Comparison of ENCODE assay signal across 19 mouse cellular contexts in the genomic region with DNA sequence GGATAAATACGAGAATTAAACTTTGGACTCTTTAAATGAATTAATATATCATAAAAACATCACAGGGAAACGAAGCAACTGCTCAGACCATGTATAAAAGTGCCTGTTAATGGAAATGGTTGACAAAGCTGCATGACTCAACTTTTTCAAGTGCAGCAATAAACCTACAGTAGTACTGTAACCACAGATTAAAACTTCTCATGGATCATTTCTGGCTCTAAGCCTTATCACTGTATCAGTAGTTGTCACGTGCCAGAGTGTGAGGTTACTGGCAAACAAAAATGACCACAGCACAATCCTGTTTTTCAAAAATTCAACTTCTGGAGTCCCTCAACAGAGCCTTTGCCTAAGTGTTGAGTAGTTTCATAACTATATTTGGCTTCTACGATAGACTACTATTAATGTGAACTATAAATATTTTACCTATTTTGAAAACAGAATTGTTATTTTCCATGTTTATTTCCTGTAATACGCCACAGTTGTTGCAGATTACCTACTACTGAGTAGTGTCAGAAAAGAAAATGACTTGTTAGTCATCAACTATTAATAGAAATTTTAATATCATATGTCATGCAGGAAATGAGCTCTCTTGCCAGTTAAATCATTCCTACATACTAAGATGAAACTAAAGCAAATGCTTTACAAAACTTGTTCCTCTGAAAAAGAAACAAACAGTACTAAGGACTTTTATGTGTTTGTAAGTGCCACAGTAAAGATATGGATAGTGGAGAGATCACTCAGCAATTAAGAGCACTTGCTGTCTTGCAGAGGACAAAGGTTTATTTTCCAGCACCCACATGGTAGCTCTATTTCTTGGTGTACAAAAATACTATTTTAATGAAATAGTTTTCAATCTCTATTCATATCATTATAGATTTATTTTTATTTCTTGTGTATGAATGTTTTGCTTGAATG.
DNase-seq lines count a peak whose midpoint lies in the region; ATAC-seq and TF ChIP-seq lines count a peak whose summit lies in the region.
"Had no signal": no experiment of that assay in that cellular context is flagged by ENCODE, and none has a peak within 500 bp of the region (broad histone marks: within the 10 kb centered on the region; RNA-seq: fewer than 3 reads in every experiment).

No protein-coding gene starts in this region.

- no peak for TF ChIP-seq POLR2A in thymus, adult 2 months (IDR thresholded peaks at IDR 0.05; ENCODE audit: control insufficient read depth, extremely low read depth, insufficient read depth, low read length, poor library complexity)

- no peaks in the 10 kb centered on the region for H3K9me3 ChIP-seq in heart, embryonic 15.5 days (replicated peaks)
- H3K9me3 ChIP-seq in heart, embryonic 12.5 days (replicated peaks), result no peaks in the 10 kb centered on the region
- no peaks in the 10 kb centered on the region for H3K9me3 ChIP-seq in liver, postnatal 0 days (ENCODE audit: low read length)
- H3K9me3 ChIP-seq: embryonic facial prominence, embryonic 12.5 days; forebrain, embryonic 15.5 days; kidney, embryonic 15.5 days; limb, embryonic 10.5 days; midbrain, embryonic 12.5 days had no signal

- H3K27me3 ChIP-seq in heart, embryonic 15.5 days, result no peaks in the 10 kb centered on the region
- no peaks in the 10 kb centered on the region for H3K27me3 ChIP-seq in heart, embryonic 12.5 days (replicated peaks)
- no peaks in the 10 kb centered on the region for H3K27me3 ChIP-seq in liver, postnatal 0 days (ENCODE audit: insufficient read depth, low read length)
- H3K27me3 ChIP-seq in thymus, adult 2 months (ENCODE audit: control insufficient read depth, insufficient read depth, low read length), result no peaks in the 10 kb centered on the region
- H3K27me3 ChIP-seq: embryonic facial prominence, embryonic 12.5 days; forebrain, embryonic 15.5 days; kidney, embryonic 15.5 days; midbrain, embryonic 12.5 days; Patski had no signal

- no peak for ATAC-seq in heart, embryonic 15.5 days (replicated peaks; ENCODE audit: insufficient number of reproducible peaks, insufficient read depth, low FRiP score, low read depth)
- ATAC-seq in heart, embryonic 12.5 days (ENCODE audit: insufficient number of reproducible peaks, low FRiP score), result no peak
- peak; percentile 13; the same call in 1 of the 2 replicates for ATAC-seq in liver, postnatal 0 days
- ATAC-seq in monocyte, adult 5-6 weeks (replicated peaks; ENCODE audit: insufficient number of reproducible peaks, low FRiP score, low TSS enrichment, poor library complexity, severe bottlenecking), result no peak
- ATAC-seq: forebrain, embryonic 15.5 days; Patski had no signal

- peaks cover 12% of the 10 kb centered on the region; the same call in 1 of the 2 replicates for H3K4me1 ChIP-seq in heart, embryonic 15.5 days (replicated peaks)
- H3K4me1 ChIP-seq in heart, embryonic 12.5 days (replicated peaks), result no peaks in the 10 kb centered on the region; the same call in 1 of the 2 replicates
- H3K4me1 ChIP-seq in liver, postnatal 0 days (ENCODE audit: insufficient read depth), result no peaks in the 10 kb centered on the region
- H3K4me1 ChIP-seq in thymus, adult 2 months (replicated peaks; ENCODE audit: control insufficient read depth, insufficient read depth, low read length), result no peaks in the 10 kb centered on the region
- H3K4me1 ChIP-seq: embryonic facial prominence, embryonic 12.5 days; forebrain, embryonic 15.5 days; kidney, embryonic 15.5 days; limb, embryonic 10.5 days; midbrain, embryonic 12.5 days had no signal

- peak overlapping the region; percentile 65 for H3K27ac ChIP-seq in heart, embryonic 15.5 days
- no peak overlapping the region for H3K27ac ChIP-seq in heart, embryonic 12.5 days (ENCODE audit: poor library complexity, severe bottlenecking)
- no peak overlapping the region for H3K27ac ChIP-seq in liver, postnatal 0 days (ENCODE audit: low read depth)
- H3K27ac ChIP-seq in thymus, adult 2 months (ENCODE audit: control insufficient read depth, insufficient read depth, low read length), result no peak overlapping the region
- H3K27ac ChIP-seq: embryonic facial prominence, embryonic 12.5 days; forebrain, embryonic 15.5 days; hindbrain, embryonic 14.5 days; kidney, embryonic 15.5 days; limb, embryonic 10.5 days; midbrain, embryonic 12.5 days had no signal

- peaks cover 51% of the 10 kb centered on the region for H3K36me3 ChIP-seq in heart, embryonic 15.5 days
- H3K36me3 ChIP-seq in heart, embryonic 12.5 days, result peaks cover 48% of the 10 kb centered on the region
- H3K36me3 ChIP-seq in liver, postnatal 0 days (replicated peaks; ENCODE audit: insufficient read depth, low read length), result peaks cover 56% of the 10 kb centered on the region
- H3K36me3 ChIP-seq in thymus, adult 2 months (ENCODE audit: control insufficient read depth, insufficient read depth, low read length), result peaks cover 67% of the 10 kb centered on the region

- DNase-seq in 416B (ENCODE audit: low read depth), result peak; percentile 96
- DNase-seq in c-Kit-positive CD71-positive TER-119-positive erythroid progenitor cells, embryonic 14.5 days (ENCODE audit: low spot score), result peak; percentile 3
- DNase-seq in liver, postnatal 0 days, result no peak
- no peak for DNase-seq in thymus, adult 2 months
- DNase-seq: adrenal gland, adult 2 months; cerebellum, postnatal 10 days; gastrocnemius, postnatal 25 days; lung, embryonic 14.5 days; retina, postnatal 1 day had no signal

- H3K9ac ChIP-seq in heart, embryonic 15.5 days, result no peak overlapping the region
- H3K9ac ChIP-seq in heart, embryonic 12.5 days, result no peak overlapping the region
- no peak overlapping the region for H3K9ac ChIP-seq in liver, postnatal 0 days (replicated peaks)
- H3K9ac ChIP-seq: embryonic facial prominence, embryonic 12.5 days; forebrain, embryonic 15.5 days; hindbrain, embryonic 14.5 days; kidney, embryonic 15.5 days; lung, embryonic 14.5 days; midbrain, embryonic 12.5 days had no signal

- no peak overlapping the region for H3K4me3 ChIP-seq in heart, embryonic 15.5 days
- H3K4me3 ChIP-seq in heart, embryonic 12.5 days, result no peak overlapping the region
- H3K4me3 ChIP-seq in liver, postnatal 0 days (ENCODE audit: low read depth, low read length), result no peak overlapping the region
- H3K4me3 ChIP-seq in thymus, adult 2 months (ENCODE audit: control insufficient read depth, insufficient read depth, low read length), result no peak overlapping the region
- H3K4me3 ChIP-seq: embryonic facial prominence, embryonic 12.5 days; forebrain, embryonic 15.5 days; kidney, embryonic 15.5 days; limb, embryonic 10.5 days; midbrain, embryonic 12.5 days had no signal

- 64% methylated on average over 5 of the region's 5 CpGs for whole genome bisulfite sequencing in heart, embryonic 15.5 days
- WGBS in heart, embryonic 12.5 days, result 80% methylated on average over 5 of the region's 5 CpGs
- 78% methylated on average over 5 of the region's 5 CpGs for WGBS in liver, postnatal 0 days (ENCODE audit: insufficient replicate concordance)
- whole genome bisulfite sequencing in thymus, adult 2 months, result 94% methylated on average over 5 of the region's 5 CpGs

- TF ChIP-seq CTCF in liver, postnatal 0 days (IDR thresholded peaks at IDR 0.05; ENCODE audit: low read depth), result no peak
- TF ChIP-seq CTCF in thymus, adult 2 months (IDR thresholded peaks at IDR 0.05; ENCODE audit: borderline replicate concordance, control insufficient read depth, extremely low read depth, insufficient read depth, low read length, poor library complexity), result no peak

- no peak for TF ChIP-seq EP300 in liver, postnatal 0 days (IDR thresholded peaks at IDR 0.05; ENCODE audit: low read depth)

- no peak overlapping the region for H3K4me2 ChIP-seq in heart, embryonic 15.5 days
- H3K4me2 ChIP-seq in heart, embryonic 12.5 days, result no peak overlapping the region
- no peak overlapping the region for H3K4me2 ChIP-seq in liver, postnatal 0 days (ENCODE audit: low read depth, low read length)
- H3K4me2 ChIP-seq: embryonic facial prominence, embryonic 12.5 days; forebrain, embryonic 15.5 days; hindbrain, embryonic 14.5 days; kidney, embryonic 15.5 days; lung, embryonic 14.5 days; midbrain, embryonic 12.5 days had no signal

Comparison
In these comparisons a context has a peak if more than half of its experiments do, and no peak if none do; other contexts are left out.
1. DNase-seq: peak in 416B (single experiment) and c-Kit-positive CD71-positive TER-119-positive erythroid progenitor cells, embryonic 14.5 days (single experiment); none in liver, postnatal 0 days (single experiment) and thymus, adult 2 months (single experiment).